Mouse (Mus musculus) MEL (cell line): ENCODE results near the gene Pzp. TPM values are rescaled to one million over a fixed set of nuclear protein-coding genes. Genes with fewer than 3 reads are reported as not detected.

Experiments used
- DNase-seq: peaks from one replicate; pipeline ENCODE4 v3.0.0; 2011; ENCODE audit warnings: low read depth, low spot score
- H3K27ac ChIP-seq: 2 replicates; pipeline ENCODE4 v1.5.1; 2012; ENCODE audit warnings: low read depth, mild to moderate bottlenecking, control low read depth, low read length, moderate library complexity; ENCODE audit not compliant: control insufficient read depth
- H3K27me3 ChIP-seq, 2 experiments: fragments of 150-350 bp in 1 of 2; sonication (generic) in 1 of 2; 2 replicates each; pipeline ENCODE4 v1.6.1; 2012; ENCODE audit warnings: low read length in 2 of 2, mild to moderate bottlenecking in 2 of 2, improper control_type of control experiment in 1 of 2, moderate library complexity in 1 of 2; ENCODE audit not compliant: insufficient read depth in 2 of 2, control insufficient read depth in 1 of 2
- H3K36me3 ChIP-seq, 2 experiments: 2 replicates each; pipeline ENCODE4 v1.6.1; 2012 to 2014; ENCODE audit warnings: low read length in 2 of 2, improper control_type of control experiment in 1 of 2, inconsistent platforms in 1 of 2, mild to moderate bottlenecking in 1 of 2; ENCODE audit not compliant: insufficient read depth in 2 of 2, control insufficient read depth in 1 of 2
- H3K4me1 ChIP-seq, 2 experiments: fragments of 150-350 bp in 1 of 2; sonication (generic) in 1 of 2; 2 replicates each; pipeline ENCODE4 v1.6.1; 2012; ENCODE audit warnings: low read length in 2 of 2, improper control_type of control experiment in 1 of 2, mild to moderate bottlenecking in 1 of 2; ENCODE audit not compliant: insufficient read depth in 2 of 2, control insufficient read depth in 1 of 2
- H3K4me3 ChIP-seq, 2 experiments: fragments of 150-350 bp in 1 of 2; sonication (generic) in 1 of 2; 2 replicates each; pipeline ENCODE4 v1.5.1; 2012; ENCODE audit warnings: low read depth in 2 of 2, low read length in 2 of 2, mild to moderate bottlenecking in 2 of 2, moderate library complexity in 2 of 2, control low read depth in 1 of 2, improper control_type of control experiment in 1 of 2; ENCODE audit not compliant: control insufficient read depth in 1 of 2, insufficient read depth in 1 of 2
- H3K79me2 ChIP-seq: 2 replicates; pipeline ENCODE4 v1.6.1; 2012; ENCODE audit warnings: mild to moderate bottlenecking, low read length, moderate library complexity; ENCODE audit not compliant: control insufficient read depth, poor library complexity, insufficient read depth
- H3K9ac ChIP-seq: 2 replicates; pipeline ENCODE4 v1.6.1; 2012; ENCODE audit warnings: low read depth, mild to moderate bottlenecking, control low read depth, low read length, moderate library complexity; ENCODE audit not compliant: control insufficient read depth, poor library complexity, severe bottlenecking
- H3K9me3 ChIP-seq: fragments of 150-350 bp; sonication (generic); replicated peaks from 2 replicates; pipeline ENCODE4 v1.6.1; 2012; ENCODE audit warnings: mild to moderate bottlenecking, low read length, improper control_type of control experiment, moderate library complexity; ENCODE audit not compliant: insufficient read depth
- BHLHE40 ChIP-seq: IDR thresholded peaks from 2 replicates; pipeline ENCODE4 v1.6.1; 2012; ENCODE audit warnings: low read depth, mild to moderate bottlenecking, inconsistent platforms, low read length, improper control_type of control experiment, borderline replicate concordance
- CHD1 ChIP-seq: IDR thresholded peaks from 2 replicates; pipeline ENCODE4 v1.6.1; 2012; ENCODE audit warnings: low read depth, mild to moderate bottlenecking, inconsistent platforms, low read length, improper control_type of control experiment
- CTCF ChIP-seq, 3 experiments: IDR thresholded peaks in 2 of 3; conservative IDR thresholded peaks in 1 of 3; 2 replicates each; pipeline ENCODE4 v1.5.1; 2011 to 2012; ENCODE audit warnings: low read length in 3 of 3, low read depth in 2 of 3, mild to moderate bottlenecking in 2 of 3, improper control_type of control experiment in 1 of 3, inconsistent platforms in 1 of 3, mixed read lengths in 1 of 3, moderate library complexity in 1 of 3; ENCODE audit not compliant: control insufficient read depth in 1 of 3, insufficient read depth in 1 of 3, poor library complexity in 1 of 3, severe bottlenecking in 1 of 3
- E2F4 ChIP-seq: IDR thresholded peaks from 2 replicates; pipeline ENCODE4 v1.6.1; 2011; ENCODE audit warnings: low read depth, low read length, improper control_type of control experiment, borderline replicate concordance
- EP300 ChIP-seq, 2 experiments: IDR thresholded peaks; 2 replicates each; pipeline ENCODE4 v1.6.1; 2011; ENCODE audit warnings: improper control_type of control experiment in 2 of 2, low read length in 2 of 2, low read depth in 1 of 2, mild to moderate bottlenecking in 1 of 2
- GATA1 ChIP-seq: IDR thresholded peaks from 2 replicates; pipeline ENCODE4 v1.6.1; 2011; ENCODE audit warnings: low read depth, low read length, improper control_type of control experiment
- HCFC1 ChIP-seq: IDR thresholded peaks from 2 replicates; pipeline ENCODE4 v1.6.1; 2012; ENCODE audit warnings: low read depth, mild to moderate bottlenecking, inconsistent platforms, low read length, improper control_type of control experiment, moderate library complexity
- JUND ChIP-seq: IDR thresholded peaks from 2 replicates; pipeline ENCODE4 v1.6.1; 2011; ENCODE audit warnings: low read depth, mild to moderate bottlenecking, improper control_type of control experiment, low read length
- MAFK ChIP-seq: IDR thresholded peaks from 2 replicates; pipeline ENCODE4 v1.6.1; 2011; ENCODE audit warnings: low read depth, mild to moderate bottlenecking, low read length, improper control_type of control experiment, borderline replicate concordance
- MAZ ChIP-seq: IDR thresholded peaks from 2 replicates; pipeline ENCODE4 v1.6.1; 2012; ENCODE audit warnings: low read depth, mild to moderate bottlenecking, inconsistent platforms, low read length, improper control_type of control experiment
- MXI1 ChIP-seq: IDR thresholded peaks from 2 replicates; pipeline ENCODE4 v1.6.1; 2011; ENCODE audit warnings: mild to moderate bottlenecking, low read depth, low read length, improper control_type of control experiment
- MYB ChIP-seq: IDR thresholded peaks from 2 replicates; pipeline ENCODE4 v1.6.1; 2011; ENCODE audit warnings: mild to moderate bottlenecking, low read depth, low read length, improper control_type of control experiment
- MYC ChIP-seq: IDR thresholded peaks from 2 replicates; pipeline ENCODE4 v1.6.1; 2011; ENCODE audit warnings: low read depth, mild to moderate bottlenecking, low read length, improper control_type of control experiment, moderate library complexity
- NELFE ChIP-seq: IDR thresholded peaks from 2 replicates; pipeline ENCODE4 v1.6.1; 2011; ENCODE audit warnings: low read depth, low read length, improper control_type of control experiment
- POLR2A ChIP-seq, 2 experiments: IDR thresholded peaks; 2 replicates each; pipeline ENCODE4 v1.6.1; 2011 to 2012; ENCODE audit warnings: low read length in 2 of 2, mild to moderate bottlenecking in 2 of 2, control low read depth in 1 of 2, improper control_type of control experiment in 1 of 2, low read depth in 1 of 2, moderate library complexity in 1 of 2; ENCODE audit not compliant: control insufficient read depth in 1 of 2, insufficient read depth in 1 of 2, poor library complexity in 1 of 2
- RAD21 ChIP-seq: IDR thresholded peaks from 2 replicates; pipeline ENCODE4 v1.6.1; 2011; ENCODE audit warnings: mild to moderate bottlenecking, low read depth, low read length, improper control_type of control experiment
- SMC3 ChIP-seq: IDR thresholded peaks from 2 replicates; pipeline ENCODE4 v1.6.1; 2011; ENCODE audit warnings: low read depth, low read length, improper control_type of control experiment
- TBP ChIP-seq: IDR thresholded peaks from 2 replicates; pipeline ENCODE4 v1.8.0; 2011; ENCODE audit warnings: low read depth, low read length, improper control_type of control experiment
- TCF12 ChIP-seq: IDR thresholded peaks from 2 replicates; pipeline ENCODE4 v1.6.1; 2014; ENCODE audit warnings: low read depth, mild to moderate bottlenecking, inconsistent platforms, low read length, improper control_type of control experiment, moderate library complexity
- ZC3H11A ChIP-seq: IDR thresholded peaks from 2 replicates; pipeline ENCODE4 v1.6.1; 2012; ENCODE audit warnings: low read depth, mild to moderate bottlenecking, inconsistent platforms, low read length, improper control_type of control experiment
- ZKSCAN1 ChIP-seq: IDR thresholded peaks from 2 replicates; pipeline ENCODE4 v1.6.1; 2012; ENCODE audit warnings: low read depth, mild to moderate bottlenecking, inconsistent platforms, low read length, improper control_type of control experiment, moderate library complexity
- ZMIZ1 ChIP-seq: IDR thresholded peaks from 2 replicates; pipeline ENCODE4 v1.6.1; 2012; ENCODE audit warnings: low read depth, mild to moderate bottlenecking, inconsistent platforms, low read length, improper control_type of control experiment, moderate library complexity
- ZNF384 ChIP-seq: IDR thresholded peaks from 2 replicates; pipeline ENCODE4 v1.6.1; 2012; ENCODE audit warnings: low read depth, mild to moderate bottlenecking, inconsistent platforms, low read length, improper control_type of control experiment
- polyA plus RNA-seq, 2 experiments: library from polyadenylated mRNA; stranded (reverse) in 1 of 2; unstranded in 1 of 2; fragments of >175 nt in 1 of 2; fragments of >200 nt in 1 of 2; gene quantifications; 2 replicates each; pipeline versions ENCODE4 v1.2.1 to v1.2.4; 2012; ENCODE audit warnings: low replicate concordance in 2 of 2, low read depth in 1 of 2; ENCODE audit not compliant: insufficient read length in 2 of 2, insufficient read depth in 1 of 2, missing spikeins in 1 of 2
- total RNA-seq: library from RNA; depleted of rRNA; stranded (reverse); fragments of 300-350 nt; gene quantifications from 2 replicates; pipeline ENCODE4 v1.2.3, GENCODE M21; 2012

Pzp gene
- total and polyA plus RNA-seq, 3 experiments: not detected

DNA sequence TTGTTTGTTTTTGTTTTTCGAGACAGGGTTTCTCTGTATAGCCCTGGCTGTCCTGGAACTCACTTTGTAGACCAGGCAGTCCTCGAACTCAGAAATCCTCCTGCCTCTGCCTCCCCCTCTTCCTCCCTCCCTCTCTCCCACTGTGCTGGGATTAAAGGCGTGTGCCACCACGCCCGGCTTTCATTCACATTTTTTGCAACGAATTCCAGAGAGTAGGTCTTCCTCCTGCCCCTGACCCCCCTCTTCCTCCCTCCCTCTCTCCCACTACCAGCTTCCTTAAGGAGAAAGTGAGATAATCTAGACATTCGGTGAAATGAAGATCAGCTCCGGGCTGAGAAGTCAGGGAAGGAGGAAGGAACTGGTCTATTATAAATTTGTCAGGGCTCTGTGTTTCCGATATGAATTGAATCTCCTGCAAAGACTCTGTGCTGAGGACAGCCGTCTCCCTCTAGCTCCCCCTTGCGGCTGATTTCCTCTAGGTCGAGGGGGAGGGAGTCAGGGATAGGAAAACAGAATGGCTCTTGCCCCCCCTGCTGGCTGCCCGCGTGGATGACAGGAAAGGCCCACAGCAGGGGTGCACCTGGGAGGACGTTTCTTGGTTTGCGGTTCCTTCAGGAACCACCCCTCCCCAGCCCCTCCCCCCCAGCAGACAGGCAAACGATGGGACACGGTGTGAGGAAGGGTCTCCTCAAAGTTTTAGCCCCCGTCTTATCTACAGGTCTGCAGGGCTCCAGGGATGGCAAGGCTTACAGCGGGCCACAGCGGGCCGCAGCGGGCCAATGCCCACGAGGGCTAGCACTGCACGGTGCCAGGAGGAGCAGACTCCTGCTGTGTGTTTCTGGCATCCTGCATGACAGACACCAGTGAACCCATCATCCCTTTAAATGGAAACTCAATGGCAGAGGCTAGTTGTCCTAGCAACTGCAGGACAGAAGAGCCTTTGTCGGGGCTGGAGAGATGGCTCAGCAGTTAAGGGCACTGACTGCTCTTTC, 46.8 kb downstream of the Pzp start (continued):
- TF ChIP-seq MYC (no peak), POLR2A (IDR thresholded peaks at IDR 0.05; ENCODE audit: control insufficient read depth in 1 of 2, insufficient read depth in 1 of 2, low read depth in 1 of 2, low read length in 2 of 2, poor library complexity in 1 of 2) (no peak), GATA1 (0 out of 2 replicates have a peak, but pooled peaks have one; percentile 7), ZNF384 (0 out of 2 replicates have a peak, but pooled peaks have one; percentile 23), TBP (no peak), RAD21 (peak; percentile 81), MXI1 (no peak), ZC3H11A (peak; percentile 74), HCFC1 (no peak), BHLHE40 (0 out of 2 replicates have a peak, but pooled peaks have one; percentile 30), JUND (no peak), CTCF (IDR thresholded peaks at IDR 0.05 in 2 of 3, conservative IDR thresholded peaks at IDR 0.05 in 1 of 3; ENCODE audit: control insufficient read depth in 1 of 3, insufficient read depth in 1 of 3, low read depth in 2 of 3, low read length in 3 of 3, poor library complexity in 1 of 3, severe bottlenecking in 1 of 3) (peak; percentile 75 to 99 (median 94)), MAZ (peak; percentile 89), TCF12 (no peak), NELFE (no peak)

DNA sequence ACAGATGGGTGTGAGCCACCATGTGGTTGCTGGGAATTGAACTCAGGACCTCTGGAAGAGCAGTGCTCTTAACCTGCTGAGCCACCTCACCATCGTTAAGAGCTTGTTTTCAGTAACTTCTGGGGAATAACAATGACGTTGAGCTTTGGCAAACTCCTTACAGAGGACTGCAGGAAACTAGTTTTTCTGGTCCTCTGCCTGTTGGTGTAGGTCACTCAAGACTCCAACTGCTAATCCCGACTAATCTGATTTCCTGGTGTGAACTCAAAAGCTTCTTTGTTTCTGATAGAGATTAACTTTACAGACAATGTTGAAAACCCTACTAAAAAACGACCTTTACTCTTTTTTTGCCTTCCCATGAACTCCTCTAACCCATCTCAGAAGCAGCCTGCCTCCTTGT, 49.0 kb downstream of the Pzp start:
- no peak overlapping the region for H3K4me3 ChIP-seq
- DNase-seq: no peak
- H3K9ac ChIP-seq: no peak overlapping the region
- H3K36me3 ChIP-seq: no peaks in the 10 kb centered on the region
- H3K9me3 ChIP-seq: no peaks in the 10 kb centered on the region
- H3K4me1 ChIP-seq: no peaks in the 10 kb centered on the region
- H3K79me2 ChIP-seq: no peaks in the 10 kb centered on the region
- H3K27me3 ChIP-seq: no peaks in the 10 kb centered on the region
- TF ChIP-seq MAFK (no peak), EP300 (IDR thresholded peaks at IDR 0.05; ENCODE audit: low read depth in 1 of 2, low read length in 2 of 2) (no peak), ZNF384 (no peak), CHD1 (no peak), ZKSCAN1 (no peak), SMC3 (no peak), MXI1 (no peak), ZMIZ1 (no peak), E2F4 (no peak), MYB (no peak)
- no peak overlapping the region for H3K27ac ChIP-seq
